Mouse (Mus musculus): ENCODE measurements around the gene Tyk2.

Tyk2 gene

GRCm38 (mm10) chr9:21107607-21108237 is 23.3 kb downstream of the Tyk2 start:
- DNase-seq (ENCODE audit: low spot score), result no peak

DNA sequence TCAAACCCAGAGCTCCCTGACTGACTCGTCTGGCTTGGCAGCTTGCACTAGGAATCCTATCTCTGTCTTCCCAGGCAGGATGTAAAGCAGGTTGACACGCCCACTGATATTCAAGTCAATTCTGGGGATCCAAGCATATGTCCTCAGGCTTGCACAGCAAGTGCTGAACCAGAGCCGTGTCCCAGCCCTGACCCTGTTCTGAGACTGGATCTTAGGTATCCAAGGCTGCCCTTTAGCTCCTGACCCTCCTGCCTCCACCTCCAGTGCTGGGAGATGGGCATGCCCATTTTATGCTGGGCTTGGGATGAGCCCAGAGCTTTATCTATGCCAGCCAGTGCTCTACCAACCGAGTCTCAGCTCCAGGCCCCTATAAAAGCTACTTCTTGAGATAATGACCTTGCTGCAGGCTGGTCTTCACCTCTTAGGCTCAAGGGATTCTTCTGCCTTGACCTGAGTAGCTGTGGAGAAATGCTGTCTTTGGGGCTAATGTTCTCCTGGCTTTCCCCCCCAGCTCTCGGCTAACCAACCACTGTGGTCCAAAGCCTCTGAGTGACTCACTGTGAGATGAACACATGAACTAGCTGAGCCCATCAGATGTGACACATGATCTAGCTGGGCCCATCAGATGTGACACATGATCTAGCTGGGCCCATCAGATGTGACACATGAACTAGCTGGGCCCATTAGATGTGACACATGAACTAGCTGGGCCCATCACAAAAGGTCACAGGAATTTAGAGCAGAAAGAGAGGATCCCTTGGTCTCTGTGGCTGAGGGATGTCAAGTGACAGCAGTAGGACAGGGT is 25.1 kb downstream of the Tyk2 start:
- no peak for DNase-seq (ENCODE audit: low spot score)

DNA sequence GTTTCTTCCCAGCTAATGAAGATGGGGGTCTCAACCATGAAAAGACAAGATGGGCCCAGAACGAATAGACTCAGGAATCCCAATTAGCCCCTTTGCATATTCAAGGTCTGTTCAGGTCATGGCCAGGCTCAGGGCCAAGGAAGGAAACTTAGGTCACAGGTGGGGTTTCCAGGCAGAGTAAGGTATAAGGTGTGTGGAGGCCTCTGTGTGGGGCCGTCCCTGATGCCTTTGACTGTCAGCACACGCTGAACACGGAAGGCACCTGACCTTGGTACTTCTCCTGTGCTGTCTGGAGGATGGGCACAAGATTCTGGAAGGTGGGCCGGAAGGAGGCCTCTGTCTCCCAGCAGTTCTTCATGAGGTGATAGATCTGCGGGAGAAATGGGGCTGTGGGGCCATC is 26.2 kb downstream of the Tyk2 start:
- DNase-seq (ENCODE audit: low spot score), result no peak

- no peak for DNase-seq (ENCODE audit: low spot score)
These were observed 29.0 kb downstream of the Tyk2 start for GRCm38 (mm10) chr9:21102076-21102475.

- no peak for DNase-seq (ENCODE audit: low spot score)
These were observed 30.4 kb downstream of the Tyk2 start for GRCm38 (mm10) chr9:21100447-21101161.

- no peak for DNase-seq (ENCODE audit: low spot score)
These were observed 33.2 kb downstream of the Tyk2 start for GRCm38 (mm10) chr9:21097793-21098192.

DNA sequence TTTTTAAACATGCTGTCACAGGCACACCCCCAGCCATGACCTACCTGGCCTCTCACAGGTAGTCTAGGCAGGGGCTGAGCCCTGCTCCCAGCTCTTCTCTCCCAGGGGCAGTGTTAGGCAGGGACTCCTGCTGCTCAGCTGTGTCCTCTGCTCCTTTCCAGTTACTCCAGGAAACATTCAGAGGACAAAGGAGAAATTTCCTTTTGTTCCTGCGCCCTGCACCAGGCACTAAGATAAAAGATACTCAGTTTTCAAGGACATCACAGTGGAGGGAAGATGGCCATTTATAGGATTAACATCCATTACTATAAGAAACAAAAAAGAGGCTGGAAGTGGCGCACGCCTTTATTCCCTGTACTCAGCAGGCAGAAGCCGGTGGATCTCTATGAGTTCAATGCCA is 35.1 kb downstream of the Tyk2 start:
- no peak for DNase-seq (ENCODE audit: low spot score)

GRCm38 (mm10) chr9:21093423-21093822 is 37.6 kb downstream of the Tyk2 start:
- no peak for DNase-seq (ENCODE audit: low spot score)

GRCm38 (mm10) chr9:21091707-21092320 is 39.2 kb downstream of the Tyk2 start, which contains the start of the genes Gm38431 and Raver1:
TSS of gene Gm38431 (minus strand) at chr9:21091997.
TSS of gene Raver1 (minus strand) at chr9:21092008.
- DNase-seq (ENCODE audit: low spot score), result peak; percentile 99

GRCm38 (mm10) chr9:21090972-21091706 is 39.9 kb downstream of the Tyk2 start:
- DNase-seq (ENCODE audit: low spot score), result no peak

GRCm38 (mm10) chr9:21090537-21090936 is 40.5 kb downstream of the Tyk2 start:
- DNase-seq (ENCODE audit: low spot score), result no peak

- no peak for DNase-seq (ENCODE audit: low spot score)
These were observed 47.7 kb downstream of the Tyk2 start for GRCm38 (mm10) chr9:21083324-21083723.

DNA sequence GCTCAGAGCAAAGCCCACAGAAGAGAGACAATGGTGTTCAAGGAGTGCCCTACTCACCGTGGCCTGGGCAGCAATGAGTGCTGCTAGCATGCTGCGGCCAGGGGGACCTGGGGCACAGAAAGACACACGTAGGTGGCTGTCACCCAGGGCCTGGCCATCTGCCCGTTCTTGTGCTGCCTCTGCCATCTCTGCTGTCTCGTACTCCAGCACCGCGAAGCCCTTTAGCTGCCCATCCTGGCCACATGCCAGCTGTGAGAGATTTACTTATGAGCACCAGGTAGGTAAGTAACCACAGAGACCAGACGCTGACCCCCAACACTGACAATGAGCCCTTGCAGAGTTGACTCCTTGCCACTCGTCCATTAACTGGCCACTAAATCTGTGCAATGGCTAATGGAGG is 49.9 kb downstream of the Tyk2 start:
- no peak for DNase-seq (ENCODE audit: low spot score)

GRCm38 (mm10) chr9:21075625-21076024 is 55.4 kb downstream of the Tyk2 start:
- DNase-seq (ENCODE audit: low spot score), result no peak

GRCm38 (mm10) chr9:21074173-21074572 is 56.9 kb downstream of the Tyk2 start:
- no peak for DNase-seq (ENCODE audit: low spot score)

DNA sequence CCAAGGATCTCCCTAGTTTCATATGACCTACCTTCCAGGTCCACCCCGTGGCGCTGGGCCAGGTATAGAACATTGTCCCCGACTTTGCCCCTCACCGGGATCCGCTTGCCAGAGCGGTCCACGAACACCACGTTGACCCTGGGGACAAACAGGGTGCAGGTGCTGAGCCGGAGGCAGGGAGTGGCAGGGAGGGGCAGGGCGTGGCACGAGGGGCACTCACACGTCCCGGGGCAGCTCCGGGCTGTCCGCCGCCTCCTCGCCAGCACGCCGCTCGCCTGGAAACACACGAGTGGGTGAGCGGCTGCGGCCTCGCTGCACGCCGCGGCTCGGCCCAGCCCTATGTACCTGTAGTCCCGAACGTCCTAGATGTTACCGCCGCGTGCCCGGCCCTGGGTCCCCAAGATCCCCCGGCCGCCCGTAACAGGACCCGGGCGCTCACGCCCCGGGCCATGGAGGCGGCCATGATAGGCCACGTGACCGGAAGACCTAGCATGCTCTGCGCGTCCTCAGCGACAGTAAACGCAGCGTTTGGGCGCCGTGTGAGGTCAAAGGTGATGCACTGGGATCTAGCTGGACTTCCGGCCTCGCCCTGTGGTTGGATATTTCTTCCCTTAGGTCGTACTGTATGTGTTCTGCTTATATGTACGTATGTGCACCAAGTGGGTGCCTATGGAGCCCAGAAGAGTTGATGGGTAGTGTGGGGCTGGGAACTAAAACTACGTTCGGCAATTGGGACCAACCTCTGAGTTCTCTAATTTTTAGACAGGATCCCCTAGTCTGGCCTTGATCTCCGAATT is 57.8 kb downstream of the Tyk2 start, which contains the start of the genes Gm49373 and Fdx1l:
Gene Gm49373, minus strand, starts transcription at position 53 of the 797 bp plus-strand sequence.
Gene Fdx1l, minus strand, starts transcription at position 571 of the 797 bp plus-strand sequence.
- DNase-seq (ENCODE audit: low spot score), result peak; percentile 87

DNA sequence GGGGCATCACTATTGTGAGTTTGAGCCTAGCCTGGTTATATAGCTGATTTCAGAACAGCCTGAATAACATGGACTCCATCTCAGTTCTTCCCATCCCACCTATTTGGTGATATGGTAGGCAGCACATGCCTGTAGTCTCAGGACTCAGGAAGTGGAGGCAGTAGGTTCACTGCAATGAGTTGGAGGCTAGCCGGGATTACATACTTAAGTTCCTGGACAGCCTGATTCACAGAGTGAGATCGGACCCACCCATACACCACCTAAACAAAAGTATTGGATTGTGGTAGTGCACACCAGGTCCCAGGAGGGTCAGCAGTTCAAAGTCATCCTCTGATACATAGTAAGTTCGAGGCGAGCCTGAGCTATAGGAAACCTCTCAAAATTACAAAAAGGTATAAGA is 58.4 kb downstream of the Tyk2 start:
- no peak for DNase-seq (ENCODE audit: low spot score)

DNA sequence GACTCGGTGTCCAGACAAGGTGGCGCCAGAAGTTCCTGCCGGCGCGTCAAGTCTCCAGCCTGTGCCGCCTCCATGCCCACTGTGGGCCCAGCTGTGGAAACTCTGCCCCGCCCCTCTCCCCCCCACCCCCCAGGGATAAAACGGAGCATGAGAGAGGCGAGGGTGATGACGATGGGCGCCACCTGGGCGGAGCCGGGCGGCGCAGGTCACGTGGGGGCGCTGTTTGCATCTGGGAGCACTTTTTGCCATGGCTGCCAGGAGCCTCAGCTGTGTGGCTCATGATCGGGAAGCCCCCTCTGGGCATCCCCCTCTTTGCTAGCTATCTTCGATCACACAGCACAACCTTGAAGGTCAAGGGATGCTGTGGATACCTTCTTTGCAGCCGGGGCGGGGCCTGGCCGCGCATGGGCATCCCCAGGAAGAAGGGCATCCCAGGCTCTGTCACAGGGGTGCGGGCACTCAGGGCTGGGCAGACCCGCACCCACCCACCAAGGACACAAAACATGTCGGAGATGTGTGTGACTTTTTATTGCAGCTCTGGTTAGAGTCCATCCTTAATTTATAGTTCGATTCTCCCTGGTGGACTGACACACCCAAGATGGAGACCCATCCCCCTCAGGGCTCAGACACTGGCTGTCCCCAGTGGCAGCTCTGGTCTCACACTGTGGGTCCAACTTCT is 63.9 kb downstream of the Tyk2 start, which contains the start of gene Zglp1:
Gene Zglp1, minus strand, starts transcription at position 88 of the 679 bp plus-strand sequence.
- DNase-seq (ENCODE audit: low spot score), result peak; percentile 70

DNA sequence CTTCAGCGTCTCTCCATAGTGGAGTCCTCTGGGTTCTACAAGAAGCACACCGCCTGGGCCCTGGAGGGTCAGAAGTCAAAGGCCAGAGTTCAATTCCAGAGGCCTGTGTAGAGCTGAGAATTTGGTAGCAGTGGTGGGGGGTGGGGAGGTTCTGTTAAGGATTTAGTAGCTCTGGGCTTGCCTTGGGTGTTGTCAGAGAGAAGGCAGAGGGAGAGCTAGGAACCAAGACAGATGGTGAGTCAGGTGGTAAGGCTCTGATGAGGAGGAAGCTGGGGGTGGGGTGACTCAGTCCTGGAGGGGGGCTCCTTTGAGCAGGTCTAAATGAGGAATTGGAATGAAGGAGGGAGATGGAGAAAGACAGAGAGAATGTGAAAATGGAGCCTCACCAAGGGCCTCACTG is 68.1 kb downstream of the Tyk2 start:
- no peak for DNase-seq (ENCODE audit: low spot score)
